Mouse (Mus musculus): ENCODE results near the gene Parp16.

The Parp16 gene

GRCm38 (mm10) chr9:65281536-65282151, 86.5 kb downstream of the Parp16 start:
- no peak for DNase-seq (ENCODE audit: extremely low read depth, low read depth)

DNA sequence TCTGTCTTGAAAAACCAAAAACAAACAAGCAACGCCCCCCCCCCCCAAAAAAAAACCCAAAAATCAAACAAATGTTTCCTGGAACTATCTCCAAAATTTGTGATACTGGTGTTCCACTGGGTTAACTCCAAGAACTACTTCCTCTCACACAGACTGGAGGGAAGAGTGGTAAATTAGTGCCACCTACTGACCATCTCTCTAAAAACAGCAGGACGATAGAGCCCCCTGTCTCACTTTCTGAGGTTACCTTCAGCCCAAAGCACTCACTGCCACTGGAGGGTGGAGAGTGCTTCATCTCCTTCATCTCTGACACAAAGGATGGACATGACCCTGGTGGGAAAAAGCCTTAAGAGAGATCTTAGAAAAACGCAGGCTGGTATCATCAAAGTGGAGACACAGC, 88.1 kb downstream of the Parp16 start:
- peak; percentile 40 for DNase-seq (ENCODE audit: extremely low read depth, low read depth)

DNA sequence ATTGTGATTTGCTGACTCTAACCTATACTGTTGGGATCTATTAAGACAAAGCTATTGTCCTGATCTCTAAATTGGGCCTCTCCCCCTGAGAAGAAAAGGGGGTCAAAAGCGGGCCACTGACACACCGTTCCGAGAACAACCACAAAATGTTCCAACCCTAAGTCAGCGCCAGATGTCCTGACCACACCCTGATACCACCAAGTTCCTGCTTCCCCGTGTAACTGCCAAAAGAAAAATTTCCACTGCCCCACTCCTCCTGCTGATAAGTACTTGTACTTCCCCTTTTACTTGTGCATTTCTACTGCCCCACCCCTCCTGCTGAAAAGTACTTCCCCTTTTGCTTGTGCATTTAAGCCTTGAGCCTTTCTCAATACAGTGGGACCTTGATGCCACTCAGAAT, 93.1 kb downstream of the Parp16 start:
- peak; percentile 44 for DNase-seq (ENCODE audit: extremely low read depth, low read depth)
